Mouse (Mus musculus) frontal cortex, adult 2 months (tissue): ENCODE results near the gene Snap91. TPM values are rescaled to one million over a fixed set of nuclear protein-coding genes. Genes with fewer than 3 reads are reported as not detected.
A peak's percentile ranks its signal among the peaks of the same experiment; 100 is the strongest.

Source experiments
- DNase-seq, 2 experiments: peaks; one replicate each; pipeline ENCODE4 v3.0.0; 2022; ENCODE audit warnings: low spot score in 1 of 2; ENCODE audit errors: extremely low spot score in 1 of 2
- polyA plus RNA-seq: library from polyadenylated mRNA; depleted of rRNA; stranded (reverse); fragments of >200 nt; gene quantifications from 2 replicates; pipeline ENCODE4 v1.2.3, GENCODE M21; 2012; rRNA removed

Gene Snap91
- 238 and 239 TPM in 2 replicates for polyA plus RNA-seq

DNA sequence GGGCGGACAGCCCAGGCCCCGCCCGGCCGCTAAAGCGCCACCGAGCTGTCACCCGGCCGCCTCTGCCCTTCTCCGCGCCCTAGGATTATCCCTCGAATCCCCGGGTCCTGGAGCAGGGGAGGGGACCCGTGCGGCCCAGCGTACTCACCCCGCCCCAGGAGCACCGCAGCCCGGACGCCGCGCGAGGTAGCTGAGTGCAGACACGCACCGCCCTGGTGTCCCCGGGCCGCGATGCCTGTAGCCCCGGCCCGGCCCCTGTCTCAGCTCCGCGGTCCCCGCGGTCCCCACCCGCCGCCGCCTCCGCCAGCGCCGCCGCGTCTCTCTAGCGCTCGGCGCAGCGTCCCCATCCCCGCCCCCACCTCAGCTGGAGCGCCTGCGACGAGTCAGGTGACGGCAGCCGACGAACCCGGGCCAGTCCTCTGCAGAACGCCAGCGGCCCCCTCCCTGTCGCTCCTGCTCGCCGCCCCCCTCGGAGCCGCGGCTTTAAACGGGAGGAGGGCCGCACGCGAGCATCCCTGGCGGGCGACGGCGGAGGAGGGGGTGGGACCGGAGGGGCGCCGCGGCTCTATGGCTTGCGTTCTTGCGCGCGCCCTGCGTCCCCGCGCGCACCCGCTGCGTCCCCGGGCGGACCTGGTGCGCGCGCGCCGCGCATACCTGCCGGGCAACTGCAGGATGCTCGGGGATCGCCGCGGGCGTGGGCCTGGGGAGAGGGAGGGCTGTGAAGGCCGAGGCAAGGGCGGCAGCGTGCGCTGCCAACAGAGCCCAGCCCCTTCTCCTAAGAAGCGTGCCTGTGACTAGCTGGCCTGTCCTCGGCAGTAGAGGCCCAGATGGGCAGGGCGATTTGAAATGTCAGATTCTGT is at the start of gene Snap91:
Gene Snap91 (minus strand): TSS at position 542 of the 860 bp plus-strand sequence.
- DNase-seq = peak; percentile 65 to 90

DNA sequence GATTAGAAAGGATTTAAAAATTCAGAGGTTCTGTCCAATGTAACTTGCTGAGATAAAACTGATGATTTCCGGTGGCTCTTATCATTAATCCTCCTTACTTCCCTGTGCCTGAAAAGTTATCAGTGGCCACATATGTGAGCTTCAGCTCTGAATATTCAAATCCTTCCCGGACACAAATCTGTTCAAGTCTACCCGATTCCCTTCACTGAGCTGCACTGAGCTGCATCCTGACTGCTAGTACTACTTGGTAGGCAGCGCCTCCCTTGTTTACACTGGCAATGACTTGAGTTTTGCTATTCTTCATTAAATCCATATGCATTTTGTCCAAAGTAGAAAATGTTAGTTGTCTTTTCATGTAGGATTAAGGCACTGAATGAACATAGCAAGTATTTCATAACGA is 46.1 kb upstream of the Snap91 start:
- DNase-seq = no peak

DNA sequence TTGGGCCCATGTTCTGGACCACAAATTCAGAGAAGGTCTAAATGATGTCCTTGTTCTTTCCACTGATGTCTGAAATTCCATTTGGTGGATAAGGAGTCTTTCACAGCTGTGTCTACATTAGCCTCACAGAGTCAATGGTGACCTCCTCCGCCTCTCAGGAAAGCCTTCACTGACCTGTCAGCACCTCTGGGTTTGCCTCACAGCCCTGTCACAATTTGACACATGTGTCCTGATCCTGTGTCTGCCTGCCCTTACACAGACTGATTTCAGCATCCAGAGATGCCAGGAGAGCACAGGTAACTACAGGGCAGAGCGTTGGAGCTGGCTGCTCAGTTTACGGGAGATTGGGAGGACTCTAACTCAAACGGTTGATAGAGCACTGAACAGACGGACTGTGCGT is 45.2 kb upstream of the Snap91 start:
- no peak for DNase-seq

DNA sequence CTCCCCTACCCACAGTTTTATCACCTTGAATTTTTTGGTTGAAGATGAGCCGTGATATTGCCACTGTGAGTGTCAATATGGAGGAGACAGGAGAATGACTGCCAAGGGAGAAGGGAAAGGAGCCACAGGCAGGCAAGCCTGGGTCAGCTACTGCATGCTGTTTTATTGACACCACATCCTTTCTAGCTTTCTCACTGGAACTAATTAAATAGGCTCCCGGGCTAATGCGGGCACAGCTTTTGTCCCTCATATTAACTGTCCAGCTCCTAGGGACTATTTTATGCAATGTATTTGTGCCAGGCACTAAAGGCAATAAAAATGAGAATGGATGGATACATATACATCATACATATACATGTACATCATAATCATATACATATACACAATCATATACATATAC is 42.0 kb upstream of the Snap91 start:
- DNase-seq = no peak

DNA sequence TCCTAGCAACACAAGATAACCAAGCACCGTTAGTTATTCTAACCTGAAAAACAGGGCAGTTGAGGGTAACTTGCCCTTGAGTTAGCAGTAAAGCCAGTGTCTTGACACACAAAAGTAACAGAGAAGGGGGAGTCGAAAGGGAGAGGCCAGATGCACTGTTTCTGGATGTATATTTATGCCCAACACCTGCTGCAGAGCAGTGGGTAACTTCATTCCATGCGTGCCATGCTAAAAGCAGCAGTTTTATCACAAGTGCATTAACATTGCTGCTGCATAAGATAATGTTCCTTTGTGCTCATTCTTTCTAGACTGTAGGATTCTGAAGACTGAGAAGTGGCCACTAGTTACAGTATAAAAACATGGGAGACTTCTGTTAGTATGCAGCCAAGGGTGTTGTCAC is 36.1 kb upstream of the Snap91 start:
- no peak for DNase-seq

DNA sequence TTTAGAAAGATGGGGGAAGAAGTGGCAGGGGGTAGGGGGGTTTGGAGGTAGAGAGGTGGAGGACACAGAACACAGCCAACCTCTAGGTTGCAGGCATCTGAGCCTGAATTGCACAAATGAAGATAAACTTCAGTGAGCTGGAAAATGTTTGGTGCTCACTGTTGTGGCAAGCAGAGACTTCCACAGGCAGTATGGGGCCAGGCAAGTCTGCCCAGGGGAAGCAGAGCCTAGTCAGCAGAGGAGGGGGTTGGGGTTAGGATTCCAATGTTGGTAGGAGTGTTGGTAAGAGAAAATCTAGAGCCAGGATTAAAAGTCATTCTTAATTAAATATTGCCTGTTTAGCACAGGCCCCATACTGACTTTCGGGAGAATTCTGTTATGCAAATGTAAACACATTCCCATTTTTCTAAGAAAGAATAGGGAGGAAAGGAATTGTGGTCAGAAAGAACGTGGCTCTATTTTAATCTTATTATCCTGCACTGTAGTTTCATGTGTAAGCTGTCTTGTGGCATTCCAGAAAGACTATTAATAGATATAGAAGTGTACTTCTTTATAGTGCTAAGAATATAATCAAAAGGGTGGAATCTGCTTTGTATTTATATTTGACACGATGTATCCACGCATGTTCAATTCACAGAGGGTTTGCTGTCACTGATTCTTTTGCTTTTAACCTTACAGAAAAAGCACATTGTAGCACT is 19.2 kb upstream of the Snap91 start:
- DNase-seq = no peak

DNA sequence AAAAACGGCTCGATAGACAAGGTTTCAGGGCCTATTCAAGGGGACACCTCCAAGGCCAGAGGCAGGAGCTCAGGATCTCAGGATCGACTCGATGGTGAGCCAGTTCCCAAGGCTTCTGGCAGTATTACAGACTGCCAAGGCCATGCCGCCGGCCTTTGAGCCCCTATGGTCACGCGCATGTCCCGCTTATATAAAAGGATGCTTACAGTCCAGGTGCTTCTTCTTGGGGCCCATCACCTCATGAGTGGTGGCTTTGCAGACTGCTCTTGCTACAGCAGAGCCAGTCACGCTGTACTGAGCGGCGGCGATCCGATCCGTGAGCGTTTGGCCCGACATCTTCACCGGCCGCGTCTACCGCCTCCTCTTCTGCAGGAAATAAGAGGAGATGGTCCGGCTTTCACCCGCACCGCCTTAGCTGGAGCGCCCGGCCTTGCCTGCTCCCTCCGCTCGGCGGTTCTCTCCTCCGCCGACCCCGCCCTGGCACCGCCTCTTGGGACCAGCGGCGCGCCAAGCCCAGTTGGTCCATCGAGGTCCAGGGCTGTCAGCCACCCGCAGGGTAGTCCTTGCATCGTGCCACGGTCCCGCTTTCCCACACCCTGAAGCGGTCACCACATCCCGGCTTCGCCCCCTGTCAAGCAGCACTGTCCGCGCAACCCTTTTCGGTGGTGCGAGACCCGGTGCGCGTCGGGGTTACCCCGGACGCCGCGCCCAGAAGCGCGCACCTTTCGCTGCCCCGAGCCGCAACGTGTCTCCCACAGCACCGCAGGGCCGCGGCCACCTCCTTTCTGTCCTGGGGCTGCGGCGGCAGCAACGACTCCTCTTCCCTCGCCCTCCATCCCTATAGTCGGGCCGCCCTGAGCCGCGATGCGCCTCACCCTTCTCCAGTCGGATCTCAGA is 990 bp downstream of the Snap91 start:
- peak in 1 of 2 experiments; percentile 52 for DNase-seq

DNA sequence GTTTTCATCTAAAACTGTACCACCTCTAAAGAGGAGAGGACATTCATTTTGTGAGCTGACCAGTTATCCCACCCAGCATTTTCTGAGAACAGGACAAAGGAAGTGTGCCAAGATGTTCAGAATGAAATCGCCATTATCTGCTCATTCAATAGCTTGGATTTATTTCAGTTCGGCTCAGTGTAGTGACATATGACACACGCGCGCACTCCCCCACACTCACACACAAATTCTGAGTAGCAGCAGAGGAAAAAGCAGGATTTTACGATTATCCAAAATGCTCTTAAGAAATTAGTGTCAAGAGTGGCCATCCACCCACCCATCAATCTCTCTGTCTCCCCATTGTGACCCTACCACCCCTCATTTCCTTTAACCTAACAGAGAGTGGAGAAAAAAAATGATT is 1.7 kb downstream of the Snap91 start:
- DNase-seq = peak in 1 of 2 experiments; percentile 34

DNA sequence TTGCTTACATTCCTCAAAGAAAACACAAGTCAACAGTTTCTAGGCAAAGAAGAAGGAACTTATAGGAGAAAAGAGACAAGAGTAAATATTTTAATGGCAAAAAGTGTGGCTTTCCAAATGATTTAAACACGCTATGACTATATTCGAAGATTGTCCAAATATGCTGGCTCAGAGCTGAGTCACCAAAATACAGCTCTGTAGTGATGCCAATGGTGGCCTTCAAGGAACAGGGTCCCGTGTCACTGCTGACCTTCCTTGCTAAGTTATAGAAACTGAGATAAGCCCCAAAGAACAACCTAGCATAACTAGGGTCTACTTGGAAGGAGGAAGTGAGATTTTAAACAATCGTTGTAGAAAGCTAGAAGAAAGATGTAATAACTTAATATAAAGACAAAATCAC is 6.8 kb downstream of the Snap91 start:
- no peak for DNase-seq

DNA sequence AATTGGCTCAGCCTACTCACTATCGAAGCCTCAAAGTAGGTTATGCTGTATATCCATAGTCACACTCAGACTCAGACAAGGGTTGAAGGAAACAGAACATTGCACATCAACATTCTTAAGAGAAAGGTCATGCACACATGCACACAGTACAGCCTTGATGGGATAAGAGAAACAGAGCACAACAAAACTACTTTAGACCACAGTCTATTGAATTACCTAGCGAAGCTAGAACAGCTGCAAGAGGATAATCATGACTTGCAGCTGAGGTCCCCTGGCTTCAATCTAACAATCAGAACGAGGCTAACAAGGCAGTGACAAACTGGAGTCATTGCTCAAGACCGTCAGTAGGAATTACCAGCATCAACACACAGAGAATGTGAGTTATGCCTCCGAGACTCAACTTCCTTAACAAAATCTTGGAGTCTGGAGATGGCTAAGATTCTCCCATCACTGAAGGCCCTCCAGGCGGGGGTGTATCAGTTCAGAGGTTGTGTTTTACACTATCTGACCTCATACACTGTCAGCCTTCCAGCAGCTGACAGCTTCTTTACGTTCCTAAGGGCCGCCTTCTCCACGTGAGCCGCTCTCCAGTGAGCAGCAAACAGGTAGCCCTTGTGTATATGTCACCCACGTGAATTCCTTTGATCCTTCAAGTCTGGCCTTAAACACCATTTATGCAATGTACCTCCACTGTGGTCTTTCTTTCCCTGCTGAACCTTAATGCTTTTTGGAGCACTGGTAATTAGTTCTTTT is 10.7 kb downstream of the Snap91 start:
- no peak for DNase-seq

DNA sequence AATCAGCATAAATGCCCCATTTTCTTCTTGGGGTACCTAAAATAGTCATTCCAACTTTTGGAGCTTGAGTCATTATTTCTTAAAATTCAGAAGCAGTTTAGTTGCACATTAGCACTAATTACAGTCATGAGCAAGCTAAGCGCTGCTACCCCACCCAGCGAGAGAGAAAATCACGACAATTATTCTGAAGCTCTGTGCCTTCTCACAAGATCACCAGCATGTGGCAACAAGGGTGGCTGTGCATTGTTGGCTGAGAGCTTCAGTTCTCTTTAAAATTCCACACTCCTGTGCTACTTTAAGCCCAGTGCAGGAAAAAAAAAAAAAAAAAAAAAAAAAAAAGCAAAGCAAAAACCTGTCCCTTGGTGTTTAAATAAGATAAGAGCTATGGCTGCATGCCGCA is 22.4 kb downstream of the Snap91 start:
- peak; percentile 55 to 64 for DNase-seq

DNA sequence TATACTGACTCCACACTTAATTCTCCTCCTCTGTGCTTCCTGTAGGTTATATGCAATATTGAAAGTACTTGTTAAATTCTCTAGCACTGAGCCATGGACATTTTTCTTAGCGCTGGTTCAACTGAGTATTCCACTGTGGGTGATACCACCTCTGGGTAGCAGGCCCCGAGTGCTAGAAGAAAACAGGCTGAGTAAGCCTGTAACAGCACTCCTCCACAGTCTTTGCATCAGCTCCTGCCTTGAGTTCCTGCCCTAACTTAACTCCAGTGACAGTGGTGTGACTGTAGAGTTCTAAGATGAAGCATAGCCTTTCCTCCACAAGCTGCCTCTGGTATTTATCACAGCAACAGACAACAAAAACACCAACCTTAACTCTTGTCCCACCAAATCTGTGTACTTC is 22.8 kb downstream of the Snap91 start:
- DNase-seq = peak in 1 of 2 experiments; percentile 26

DNA sequence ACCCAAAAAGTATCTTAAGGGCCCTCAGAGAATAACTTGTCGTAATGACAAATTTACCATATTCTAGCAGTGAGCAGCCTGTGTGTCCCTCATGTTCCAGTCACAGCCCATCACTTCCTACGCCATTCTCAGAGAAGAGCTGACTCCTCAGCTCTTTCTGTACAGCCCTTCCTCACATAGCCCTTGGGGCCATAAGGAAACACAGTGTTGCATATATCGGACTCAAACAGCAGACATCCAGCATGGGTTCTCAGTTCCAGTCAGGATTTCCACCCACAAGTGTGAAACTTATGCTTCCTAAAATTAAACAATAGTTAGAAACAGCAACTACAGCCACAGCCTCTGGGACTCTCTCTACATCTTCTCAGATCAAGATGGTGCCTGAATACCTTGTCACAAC is 27.6 kb downstream of the Snap91 start:
- peak; percentile 41 to 57 for DNase-seq

DNA sequence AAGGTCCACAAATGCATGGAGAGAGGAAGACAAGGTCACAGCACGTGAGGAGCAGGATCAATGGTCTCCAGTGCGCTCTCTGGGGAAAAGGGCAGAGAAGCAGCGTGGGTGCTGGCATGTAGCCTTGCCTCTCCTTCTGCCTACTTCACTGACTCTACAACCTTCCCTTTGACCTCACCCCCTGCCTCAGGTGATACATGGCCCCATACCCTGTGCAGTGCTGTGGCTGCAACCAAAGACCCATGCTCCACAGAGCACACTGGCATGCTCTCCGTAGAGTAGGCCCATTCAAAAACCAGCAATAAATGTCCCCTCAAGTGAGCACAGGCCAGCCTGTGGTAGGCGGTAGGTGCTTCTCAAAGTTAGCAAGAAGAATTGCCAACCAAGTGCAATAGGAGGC is 28.8 kb downstream of the Snap91 start:
- no peak for DNase-seq

DNA sequence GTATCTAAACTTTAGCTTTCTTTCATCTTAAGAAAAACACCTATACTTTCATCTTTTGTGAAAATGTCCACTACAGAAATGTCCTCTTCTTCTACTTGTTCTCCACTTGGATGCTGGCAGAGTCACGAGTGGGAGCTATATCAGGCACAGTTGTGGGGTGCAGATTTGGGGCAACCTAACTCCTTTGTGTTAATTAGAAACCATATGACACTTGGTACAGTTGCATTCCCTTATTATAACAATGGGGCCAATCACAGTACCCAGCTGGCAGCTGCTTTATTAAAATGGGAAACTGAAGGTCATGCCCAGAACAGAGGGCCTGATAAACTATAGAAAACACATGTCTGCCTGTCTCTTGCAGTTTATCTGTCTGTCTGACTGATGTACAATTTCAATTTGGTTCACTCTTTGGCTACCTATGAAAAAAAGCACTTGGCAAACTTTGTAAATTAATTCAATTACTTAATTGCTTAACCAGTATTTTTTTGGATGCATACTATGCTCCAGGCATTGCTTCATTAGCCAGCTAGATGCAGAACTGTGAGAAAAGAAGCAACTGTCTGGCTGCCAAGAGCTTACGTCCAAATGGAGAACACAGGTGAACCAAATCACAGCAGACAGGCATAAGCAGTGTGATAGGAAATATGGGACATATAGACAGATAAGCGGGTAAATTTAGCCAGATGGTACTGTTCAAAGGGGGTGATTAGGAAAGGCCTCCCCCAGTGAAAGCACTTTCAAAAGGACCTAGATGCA is 29.8 kb downstream of the Snap91 start:
- DNase-seq = no peak

DNA sequence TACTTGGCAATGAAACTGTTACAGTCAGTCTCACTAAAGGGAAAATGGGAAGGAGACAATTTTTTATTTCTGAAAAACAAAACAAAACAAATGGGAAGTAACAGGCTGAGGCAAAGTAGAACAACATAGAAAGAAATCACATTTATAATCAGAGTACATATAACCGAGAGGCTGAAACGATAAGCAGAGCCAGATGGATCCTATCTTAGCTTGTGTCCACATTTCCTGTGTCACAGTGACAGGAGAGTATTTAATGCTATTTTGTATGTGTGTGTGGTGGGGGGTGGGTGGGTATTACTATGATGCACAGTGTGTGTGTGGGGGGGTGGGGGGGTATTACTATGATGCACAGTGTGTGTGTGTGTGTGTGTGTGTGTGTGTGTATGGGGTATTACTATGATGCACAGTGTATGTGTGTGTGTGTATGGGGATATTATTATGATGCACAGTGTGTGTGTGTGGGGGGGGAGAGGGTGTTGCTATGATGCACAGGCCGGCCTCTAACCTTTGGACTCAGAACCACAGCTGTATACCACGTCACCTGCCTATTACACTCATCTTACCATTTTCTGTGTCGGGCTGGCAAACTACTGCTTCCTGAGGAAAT is 36.6 kb downstream of the Snap91 start:
- DNase-seq = no peak

DNA sequence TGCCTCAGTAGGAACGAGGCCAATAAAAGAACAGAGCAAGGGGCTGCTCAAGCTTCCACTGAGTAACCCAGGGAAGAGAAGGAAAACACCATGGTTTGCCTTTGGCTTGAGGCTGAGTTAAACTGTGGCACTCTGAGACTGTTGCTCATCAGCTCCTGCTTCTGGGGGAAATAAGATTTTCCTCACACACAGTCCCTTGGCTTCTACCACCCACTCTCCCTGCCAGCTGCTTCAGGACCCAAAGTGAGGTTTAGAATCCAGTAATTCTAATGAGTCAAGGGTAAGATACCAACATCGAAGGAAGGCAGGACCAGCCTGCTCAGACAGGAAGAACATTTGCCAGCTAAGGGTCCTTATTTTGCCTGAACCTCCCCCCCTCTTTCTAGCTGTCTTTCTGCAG is 50.7 kb downstream of the Snap91 start:
- peak; percentile 47 to 67 for DNase-seq

DNA sequence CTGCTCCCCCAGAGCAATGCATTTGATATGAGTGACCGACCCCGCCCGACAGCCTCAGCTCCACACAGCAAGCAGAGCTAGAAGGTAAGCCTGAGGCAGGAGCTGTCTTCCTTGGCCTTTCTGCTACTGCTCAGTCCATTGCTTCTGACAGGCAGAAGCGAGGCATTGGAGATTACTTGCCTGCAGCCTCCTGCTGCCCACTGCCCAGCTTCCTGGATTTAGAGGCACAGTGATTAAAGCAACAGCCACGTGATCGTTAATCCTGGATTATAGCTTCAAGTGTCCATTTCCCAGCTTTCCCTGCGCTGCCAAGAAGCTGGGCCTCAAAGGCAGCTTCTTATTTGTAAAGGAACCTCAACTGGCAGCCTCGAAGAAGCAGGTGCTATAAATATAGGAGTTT is 51.4 kb downstream of the Snap91 start:
- no peak for DNase-seq

DNA sequence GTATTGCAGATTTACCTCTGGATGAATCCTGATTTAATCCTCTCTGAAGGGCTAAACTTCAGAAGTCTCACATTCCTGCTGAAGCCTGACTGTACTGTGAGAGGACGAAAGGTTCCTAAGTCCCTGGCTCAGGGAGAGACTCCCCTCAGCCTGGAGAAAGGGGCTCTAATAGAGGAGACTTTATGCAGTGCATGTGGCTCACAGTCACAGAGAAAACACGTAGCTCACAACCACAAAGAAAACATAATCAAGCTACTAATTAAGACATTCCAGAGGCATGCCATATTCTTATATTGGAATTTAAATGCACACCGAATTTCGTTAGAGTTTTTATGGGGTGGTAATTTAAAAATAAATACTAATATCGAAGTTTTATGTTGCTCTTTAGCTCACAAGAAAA is 61.1 kb downstream of the Snap91 start:
- DNase-seq = no peak
